Mouse (Mus musculus): ENCODE measurements at regions not wholly inside any gene's neighbourhood (a gene's known extent, or its start where the extent isn't known, plus 50 kb on each side); places are given as distances from the start of the nearest gene placed in this dataset.

DNA sequence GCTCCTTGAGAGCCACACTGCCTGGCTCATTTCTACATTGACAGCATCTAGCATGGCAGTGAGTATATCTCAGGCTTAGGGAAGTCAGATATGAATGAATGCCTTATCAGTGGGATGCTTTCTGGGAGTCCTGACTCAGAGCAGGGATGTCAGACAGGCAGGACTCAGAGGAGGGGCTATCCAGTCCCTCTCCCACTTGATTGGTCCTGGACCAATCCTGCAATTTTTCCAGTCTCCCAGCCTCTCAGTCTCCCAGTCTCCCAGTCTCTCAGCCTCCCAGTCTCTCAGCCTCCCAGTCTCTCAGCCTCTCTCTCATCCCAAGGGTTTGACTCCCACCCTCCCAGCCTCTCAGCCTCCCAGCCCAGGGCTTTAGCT, 211.0 kb upstream of the Cxcr4 start:
- H3ac ChIP-seq (ENCODE audit: control insufficient read depth, insufficient read length) = no peak overlapping the region

DNA sequence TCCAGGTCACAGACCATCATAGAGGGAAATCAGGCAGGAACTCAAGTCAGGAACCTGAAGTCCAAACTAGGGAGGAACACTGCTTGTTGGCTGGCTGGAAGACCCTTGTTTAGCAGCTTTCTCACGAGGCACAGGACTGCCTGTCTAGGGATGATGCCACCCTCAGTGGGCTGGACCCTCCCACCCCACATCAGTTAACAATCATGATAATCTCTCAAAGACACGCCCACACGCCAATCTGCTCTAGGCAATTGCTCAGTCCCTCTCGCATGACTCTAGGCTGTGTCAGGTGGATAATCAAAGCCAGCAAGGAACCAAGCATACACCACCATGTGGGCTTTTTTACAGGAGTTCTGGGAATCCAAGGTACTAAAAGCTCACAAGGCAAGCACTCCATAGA, 206.6 kb upstream of the Cxcr4 start:
- Histone ChIP-seq H3ac (ENCODE audit: control insufficient read depth, insufficient read length) (no peak overlapping the region), H3K4me3 (no peak overlapping the region), H3K79me2 (ENCODE audit: control insufficient read depth, insufficient read depth) (no peaks in the 10 kb centered on the region), H3K36me3 (ENCODE audit: control insufficient read depth, insufficient read depth) (no peaks in the 10 kb centered on the region), H3K27me3 (ENCODE audit: control insufficient read depth, insufficient read depth, insufficient read length) (peaks cover 5% of the 10 kb centered on the region), H3K4me2 (ENCODE audit: low read depth) (no peak overlapping the region)
- TF ChIP-seq TCF12 (IDR thresholded peaks at IDR 0.05; ENCODE audit: insufficient read depth, poor library complexity, severe bottlenecking) = no peak
- TF ChIP-seq REST (IDR thresholded peaks at IDR 0.05; ENCODE audit: insufficient read depth, insufficient read length) = no peak
- TF ChIP-seq MYOD1 (IDR thresholded peaks at IDR 0.05; ENCODE audit: control insufficient read depth in 1 of 3, insufficient read length in 2 of 3, low read depth in 2 of 3) = no peak
- TF ChIP-seq TCF3 (IDR thresholded peaks at IDR 0.05; ENCODE audit: insufficient read length, low read depth) = no peak
- no peak for TF ChIP-seq USF1 (IDR thresholded peaks at IDR 0.05; ENCODE audit: low read depth)
- no peak for TF ChIP-seq POLR2AphosphoS2 (IDR thresholded peaks at IDR 0.05; ENCODE audit: insufficient read length, low read depth)
- TF ChIP-seq E2F4 (IDR thresholded peaks at IDR 0.05; ENCODE audit: insufficient read depth) = no peak
- no peak for TF ChIP-seq POLR2A (IDR thresholded peaks at IDR 0.05; ENCODE audit: insufficient read length, low read depth)
- TF ChIP-seq CEBPB (IDR thresholded peaks at IDR 0.05; ENCODE audit: insufficient read depth, poor library complexity, severe bottlenecking) = no peak
- no peak for TF ChIP-seq MYOG (IDR thresholded peaks at IDR 0.05; ENCODE audit: control insufficient read depth in 1 of 3, insufficient read depth in 1 of 3, insufficient read length in 2 of 3, low read depth in 2 of 3)
- no peak for TF ChIP-seq MAX (IDR thresholded peaks at IDR 0.05; ENCODE audit: low read depth)
- no peak for TF ChIP-seq SRF (IDR thresholded peaks at IDR 0.05; ENCODE audit: control insufficient read depth, insufficient read length, low read depth)

More for the DNA sequence above, 211.0 kb upstream of the Cxcr4 start:
- no peak overlapping the region for H3K4me3 ChIP-seq
- no peaks in the 10 kb centered on the region for H3K79me2 ChIP-seq (ENCODE audit: control insufficient read depth, insufficient read depth)
- no peaks in the 10 kb centered on the region for H3K36me3 ChIP-seq (ENCODE audit: control insufficient read depth, insufficient read depth)
- no peak for TF ChIP-seq REST (IDR thresholded peaks at IDR 0.05; ENCODE audit: insufficient read depth, insufficient read length)
- no peak for TF ChIP-seq CEBPB (IDR thresholded peaks at IDR 0.05; ENCODE audit: insufficient read depth, poor library complexity, severe bottlenecking)
- no peak for TF ChIP-seq MYOD1 (IDR thresholded peaks at IDR 0.05; ENCODE audit: control insufficient read depth in 1 of 3, insufficient read length in 2 of 3, low read depth in 2 of 3)
- TF ChIP-seq TCF12 (IDR thresholded peaks at IDR 0.05; ENCODE audit: insufficient read depth, poor library complexity, severe bottlenecking) = no peak
- TF ChIP-seq POLR2A (IDR thresholded peaks at IDR 0.05; ENCODE audit: insufficient read length, low read depth) = no peak
- no peak for TF ChIP-seq USF1 (IDR thresholded peaks at IDR 0.05; ENCODE audit: low read depth)
- TF ChIP-seq SRF (IDR thresholded peaks at IDR 0.05; ENCODE audit: control insufficient read depth, insufficient read length, low read depth) = no peak
- H3K4me2 ChIP-seq (ENCODE audit: low read depth) = no peak overlapping the region
- H3K27me3 ChIP-seq (ENCODE audit: control insufficient read depth, insufficient read depth, insufficient read length) = peaks cover 5% of the 10 kb centered on the region

GRCm38 (mm10) chr1:128795654-128796053, 203.6 kb upstream of the Cxcr4 start:
- TF ChIP-seq POLR2AphosphoS2 (IDR thresholded peaks at IDR 0.05; ENCODE audit: insufficient read length, low read depth) (no peak), TCF3 (IDR thresholded peaks at IDR 0.05; ENCODE audit: insufficient read length, low read depth) (no peak), MAX (IDR thresholded peaks at IDR 0.05; ENCODE audit: low read depth) (no peak), E2F4 (IDR thresholded peaks at IDR 0.05; ENCODE audit: insufficient read depth) (no peak), TCF12 (IDR thresholded peaks at IDR 0.05; ENCODE audit: insufficient read depth, poor library complexity, severe bottlenecking) (no peak), CEBPB (IDR thresholded peaks at IDR 0.05; ENCODE audit: insufficient read depth, poor library complexity, severe bottlenecking) (no peak), REST (IDR thresholded peaks at IDR 0.05; ENCODE audit: insufficient read depth, insufficient read length) (no peak), MYOG (IDR thresholded peaks at IDR 0.05; ENCODE audit: control insufficient read depth in 1 of 3, insufficient read depth in 1 of 3, insufficient read length in 2 of 3, low read depth in 2 of 3) (no peak), SRF (IDR thresholded peaks at IDR 0.05; ENCODE audit: control insufficient read depth, insufficient read length, low read depth) (no peak), MYOD1 (IDR thresholded peaks at IDR 0.05; ENCODE audit: control insufficient read depth in 1 of 3, insufficient read length in 2 of 3, low read depth in 2 of 3) (no peak), POLR2A (IDR thresholded peaks at IDR 0.05; ENCODE audit: insufficient read length, low read depth) (no peak), USF1 (IDR thresholded peaks at IDR 0.05; ENCODE audit: low read depth) (no peak)
- Histone ChIP-seq H3K36me3 (ENCODE audit: control insufficient read depth, insufficient read depth) (no peaks in the 10 kb centered on the region), H3K79me2 (ENCODE audit: control insufficient read depth, insufficient read depth) (no peaks in the 10 kb centered on the region), H3K4me3 (no peak overlapping the region), H3ac (ENCODE audit: control insufficient read depth, insufficient read length) (no peak overlapping the region), H3K4me2 (ENCODE audit: low read depth) (no peak overlapping the region), H3K27me3 (ENCODE audit: control insufficient read depth, insufficient read depth, insufficient read length) (no peaks in the 10 kb centered on the region)

GRCm38 (mm10) chr1:128790881-128791280, 198.8 kb upstream of the Cxcr4 start:
- H3ac ChIP-seq (ENCODE audit: control insufficient read depth, insufficient read length) = no peak overlapping the region
- H3K4me2 ChIP-seq (ENCODE audit: low read depth) = no peak overlapping the region
- H3K79me2 ChIP-seq (ENCODE audit: control insufficient read depth, insufficient read depth) = no peaks in the 10 kb centered on the region
- H3K36me3 ChIP-seq (ENCODE audit: control insufficient read depth, insufficient read depth) = no peaks in the 10 kb centered on the region
- H3K4me3 ChIP-seq = no peak overlapping the region
- H3K27me3 ChIP-seq (ENCODE audit: control insufficient read depth, insufficient read depth, insufficient read length) = no peaks in the 10 kb centered on the region
- TF ChIP-seq POLR2A (IDR thresholded peaks at IDR 0.05; ENCODE audit: insufficient read length, low read depth) = no peak
- TF ChIP-seq TCF12 (IDR thresholded peaks at IDR 0.05; ENCODE audit: insufficient read depth, poor library complexity, severe bottlenecking) = no peak
- TF ChIP-seq MYOD1 (IDR thresholded peaks at IDR 0.05; ENCODE audit: control insufficient read depth in 1 of 3, insufficient read length in 2 of 3, low read depth in 2 of 3) = no peak
- TF ChIP-seq USF1 (IDR thresholded peaks at IDR 0.05; ENCODE audit: low read depth) = no peak
- no peak for TF ChIP-seq TCF3 (IDR thresholded peaks at IDR 0.05; ENCODE audit: insufficient read length, low read depth)
- no peak for TF ChIP-seq REST (IDR thresholded peaks at IDR 0.05; ENCODE audit: insufficient read depth, insufficient read length)
- TF ChIP-seq CEBPB (IDR thresholded peaks at IDR 0.05; ENCODE audit: insufficient read depth, poor library complexity, severe bottlenecking) = no peak
- TF ChIP-seq MYOG (IDR thresholded peaks at IDR 0.05; ENCODE audit: control insufficient read depth in 1 of 3, insufficient read depth in 1 of 3, insufficient read length in 2 of 3, low read depth in 2 of 3) = no peak
- TF ChIP-seq POLR2AphosphoS2 (IDR thresholded peaks at IDR 0.05; ENCODE audit: insufficient read length, low read depth) = no peak
- no peak for TF ChIP-seq E2F4 (IDR thresholded peaks at IDR 0.05; ENCODE audit: insufficient read depth)
- no peak for TF ChIP-seq SRF (IDR thresholded peaks at IDR 0.05; ENCODE audit: control insufficient read depth, insufficient read length, low read depth)
- no peak for TF ChIP-seq MAX (IDR thresholded peaks at IDR 0.05; ENCODE audit: low read depth)

Measured in myocyte (in vitro differentiated cells).